Mouse (Mus musculus) monocyte, adult 5-6 weeks (primary cell): ENCODE measurements around the gene Srrd. TPM values are rescaled to one million over a fixed set of nuclear protein-coding genes. Genes with fewer than 3 reads are reported as not detected.
"Not testable (repeated sequence)": the region's sequence is repeated elsewhere in the genome, so short reads cannot be mapped to it uniquely, and the experiment has no call there.

Source experiments
- ATAC-seq: fragments of 153-309, 156-312 bp; replicated peaks from 2 replicates; pipeline ENCODE4 v1.8.0; 2017; ENCODE audit warnings: mild to moderate bottlenecking; ENCODE audit not compliant: low TSS enrichment, insufficient number of reproducible peaks, severe bottlenecking, poor library complexity, low FRiP score
- total RNA-seq: library from RNA; stranded (forward); fragments of 200-1000, 200-491, 200-594 nt; gene quantifications from 3 replicates; pipeline ENCODE4 v1.2.3, GENCODE M21; 2017

Srrd gene
- total RNA-seq, 1 experiment from 2014 or later = 11.1 TPM

DNA sequence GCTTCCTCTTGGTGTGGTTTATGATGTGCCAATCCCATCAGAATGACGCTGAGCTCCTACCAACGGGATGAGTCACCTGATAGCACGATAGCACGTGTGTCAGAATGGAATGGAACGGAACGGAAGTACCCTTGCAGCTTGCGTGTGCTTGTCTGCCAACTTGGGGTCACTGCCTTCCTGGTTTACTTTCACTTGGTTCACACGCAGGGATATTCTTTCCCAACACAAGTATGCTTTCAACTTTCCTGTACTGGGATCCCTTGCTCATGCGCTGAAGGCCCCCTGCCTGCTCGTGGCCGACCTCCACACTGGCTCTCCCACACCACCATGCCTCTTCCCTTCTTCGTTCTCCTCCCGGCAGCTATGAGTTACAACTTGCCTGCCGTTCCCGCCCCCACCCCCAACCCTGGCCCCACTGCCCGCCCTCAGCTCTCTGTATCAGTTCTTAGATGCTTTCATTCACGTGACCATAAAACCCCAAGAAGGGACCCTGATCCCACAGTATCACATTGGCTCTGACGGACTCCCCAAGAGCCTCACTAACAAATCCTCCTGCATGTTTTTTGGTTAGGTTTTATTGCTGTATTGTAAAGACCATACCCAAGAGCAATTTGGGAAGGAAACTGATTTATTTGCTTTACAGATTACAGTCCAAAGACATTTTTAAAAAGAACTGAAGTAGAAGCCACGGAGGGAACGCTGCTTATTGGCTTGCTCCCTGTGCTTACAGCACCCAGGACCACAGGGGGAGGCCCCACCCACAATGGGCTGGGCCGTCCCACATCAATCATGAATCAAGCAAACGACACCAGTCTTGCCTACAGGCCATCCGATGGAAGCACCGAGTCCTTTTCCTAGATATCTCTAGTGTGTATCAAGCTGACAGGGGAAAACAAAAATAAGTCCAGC, 17.9 kb downstream of the Srrd start:
- peak; percentile 76 for ATAC-seq

DNA sequence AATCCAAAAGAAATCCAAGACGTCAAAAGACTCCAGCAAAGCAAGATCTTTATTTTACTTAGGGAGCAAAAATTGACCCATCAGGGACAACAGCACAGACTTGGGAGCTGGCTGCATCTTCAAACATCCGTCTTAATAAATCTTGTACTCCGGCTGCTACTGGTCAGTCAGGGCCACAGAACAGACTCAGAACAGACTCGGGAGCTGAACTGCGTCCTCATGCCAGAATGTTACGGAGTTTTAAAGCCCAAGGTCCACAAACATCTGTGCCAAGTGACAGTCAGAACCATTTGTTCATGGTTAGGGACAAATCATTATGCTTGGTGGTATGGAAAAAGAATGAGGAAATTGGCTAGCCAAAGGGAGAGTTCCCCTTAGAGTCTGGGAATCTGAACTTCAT, 19.6 kb downstream of the Srrd start:
- ATAC-seq = no peak

- no peak for ATAC-seq
Observed at GRCm38 (mm10) chr5:112321376-112321775, 21.5 kb downstream of the Srrd start.

- ATAC-seq = no peak
Observed at GRCm38 (mm10) chr5:112320936-112321335, 21.9 kb downstream of the Srrd start.

- no peak for ATAC-seq
Observed at GRCm38 (mm10) chr5:112320379-112320778, 22.5 kb downstream of the Srrd start.

DNA sequence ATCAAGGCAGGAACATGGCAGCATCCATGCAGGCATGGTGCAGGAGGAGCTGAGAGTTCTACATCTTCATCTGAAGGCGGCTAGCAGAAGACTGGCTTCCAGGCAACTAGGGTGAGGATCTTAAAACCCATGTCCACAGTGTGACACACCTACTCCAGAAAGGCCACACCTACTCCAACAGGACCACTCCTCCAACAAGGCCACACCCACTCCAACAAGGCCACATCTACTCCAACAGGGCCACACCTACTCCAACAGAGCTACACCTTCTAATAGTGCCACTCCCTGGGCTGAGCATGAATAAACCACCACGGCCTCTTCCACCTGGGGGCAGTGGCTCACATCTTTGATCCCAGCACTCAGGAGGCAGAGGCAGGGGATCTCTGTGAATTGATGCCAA, 23.5 kb downstream of the Srrd start:
- ATAC-seq = not testable (repeated sequence)

DNA sequence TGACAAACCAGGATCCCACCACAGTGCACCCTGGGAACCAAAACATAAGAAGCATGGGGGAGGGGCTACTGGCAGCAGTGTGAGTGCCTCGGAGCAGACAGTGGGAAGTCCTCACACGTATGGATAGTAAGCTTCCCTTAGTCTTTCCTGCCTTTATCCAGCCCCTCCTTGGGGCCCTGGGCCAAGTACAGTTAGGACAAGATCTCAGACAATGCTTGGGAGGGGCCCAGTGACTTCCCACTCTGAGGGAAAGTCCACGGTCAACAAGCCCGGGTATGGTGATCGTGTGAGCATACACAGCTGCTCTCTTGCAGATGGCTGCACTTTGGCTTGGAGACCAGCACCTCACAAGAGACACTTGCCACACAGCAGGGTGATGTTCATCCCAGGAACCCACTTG, 25.5 kb downstream of the Srrd start:
- no peak for ATAC-seq

GRCm38 (mm10) chr5:112316468-112316867, 26.4 kb downstream of the Srrd start:
- ATAC-seq = no peak

DNA sequence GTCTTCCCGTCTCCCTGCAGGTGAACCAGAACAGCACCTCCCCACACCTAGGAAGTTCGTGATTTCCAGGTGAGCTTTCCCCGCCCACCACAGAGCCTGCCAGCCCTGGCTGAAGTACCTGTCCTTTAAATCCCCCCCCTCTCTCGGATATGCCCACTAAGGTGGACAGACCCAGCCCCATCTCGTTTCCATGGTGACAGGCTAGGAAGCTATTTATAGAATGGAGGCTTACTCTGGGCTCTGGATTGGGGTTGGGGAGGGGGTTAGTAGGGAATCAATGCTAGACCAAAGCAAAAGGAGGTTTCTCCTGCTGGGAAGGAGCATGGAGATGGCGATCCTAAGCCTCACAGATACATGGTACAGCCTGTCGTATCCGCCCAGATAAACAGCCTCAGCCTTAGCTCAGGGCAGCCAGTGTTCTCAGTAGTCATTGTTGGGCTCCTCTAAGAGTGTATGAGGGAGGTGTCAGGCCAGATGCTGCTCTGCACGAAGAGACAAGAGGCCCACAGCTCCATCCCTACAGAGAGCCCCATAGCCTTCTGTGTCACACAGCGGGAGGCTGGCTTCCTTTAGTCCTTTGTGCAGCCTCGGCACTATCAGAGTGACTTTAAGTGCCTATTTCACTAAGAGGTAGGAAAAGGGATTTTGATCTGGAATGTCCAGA, 29.5 kb downstream of the Srrd start:
- ATAC-seq = no peak

DNA sequence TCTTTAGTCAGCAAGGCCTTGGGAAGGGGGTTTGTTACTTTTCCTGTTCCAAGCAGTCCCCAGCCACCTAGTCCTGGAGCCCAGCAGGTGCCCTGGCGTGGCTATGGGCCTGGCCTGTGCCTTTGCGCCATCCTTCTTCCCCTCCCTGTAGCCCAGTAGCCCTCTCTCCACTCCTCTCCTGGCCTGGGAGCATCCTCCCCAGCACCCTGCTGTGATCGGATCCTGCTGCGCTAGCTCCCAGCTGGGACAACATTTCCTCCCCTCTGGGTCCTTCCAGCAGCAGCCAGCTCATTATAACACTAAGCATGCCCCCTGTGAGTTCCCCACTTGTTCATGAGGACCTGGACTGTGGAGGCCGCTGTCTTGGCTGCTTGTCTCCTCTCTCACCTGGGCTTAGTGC, 37.0 kb downstream of the Srrd start:
- ATAC-seq = no peak

GRCm38 (mm10) chr5:112302310-112302709, 40.5 kb downstream of the Srrd start:
- no peak for ATAC-seq

DNA sequence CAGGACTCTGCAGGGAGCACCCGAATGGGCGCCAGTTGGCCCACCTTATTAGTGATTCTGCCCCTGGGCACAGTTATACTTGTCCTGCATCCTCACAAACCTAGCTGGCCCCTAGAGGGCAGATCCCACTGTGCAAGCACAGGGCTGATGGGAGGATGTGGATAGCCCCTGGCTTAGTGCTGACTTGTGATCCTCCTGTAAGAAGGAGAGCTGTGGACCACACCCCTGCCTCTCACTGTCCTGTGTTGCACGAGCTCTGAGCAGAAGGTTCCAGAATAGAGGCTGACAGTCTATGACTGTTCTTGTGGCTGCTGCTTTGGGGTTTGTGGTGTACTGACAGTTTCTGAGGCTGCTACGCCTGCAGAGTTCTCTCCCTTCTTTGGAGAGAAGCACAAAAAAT, 41.1 kb downstream of the Srrd start:
- ATAC-seq = no peak

- ATAC-seq = no peak
Observed at GRCm38 (mm10) chr5:112300721-112301308, 42.0 kb downstream of the Srrd start.

DNA sequence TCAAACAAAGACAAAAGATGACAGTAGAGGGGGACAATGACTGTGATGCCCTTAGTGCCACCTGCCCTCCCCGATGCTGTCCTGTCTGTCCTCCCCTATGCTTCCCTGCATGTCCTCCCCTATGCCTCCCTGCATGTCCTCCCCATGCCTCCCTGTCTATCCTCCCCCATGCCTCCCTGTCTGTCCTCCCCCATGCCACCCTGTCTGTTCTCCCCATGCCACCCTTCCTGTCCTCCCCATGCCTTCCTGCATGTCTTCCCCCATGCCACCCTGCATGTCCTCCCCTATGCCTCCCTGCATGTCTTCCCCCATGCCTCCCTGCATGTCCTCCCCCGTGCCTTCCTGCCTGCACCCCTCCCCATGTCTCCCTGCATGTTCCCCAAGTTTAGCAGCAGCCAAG, 42.7 kb downstream of the Srrd start:
- no peak for ATAC-seq

- ATAC-seq = peak; percentile 34
Observed at GRCm38 (mm10) chr5:112299399-112299798, 43.4 kb downstream of the Srrd start.

- 0 out of 2 replicates have a peak, but pooled peaks have one; percentile 3 for ATAC-seq
Observed at GRCm38 (mm10) chr5:112298226-112298988, 44.4 kb downstream of the Srrd start.

- peak; percentile 45 for ATAC-seq
Observed at GRCm38 (mm10) chr5:112297257-112297656, 45.6 kb downstream of the Srrd start.

- ATAC-seq = no peak
Observed at GRCm38 (mm10) chr5:112296404-112297181, 46.2 kb downstream of the Srrd start.
